Mouse (Mus musculus) ES-Bruce4 (cell line): Measurements from ENCODE around the gene Cfb.

ENCODE experiments used
- EP300 ChIP-seq: IDR thresholded peaks from 2 replicates; pipeline ENCODE4 v1.6.1; 2011; ENCODE audit warnings: low read depth, low read length; ENCODE audit not compliant: insufficient read depth
- POLR2A ChIP-seq: IDR thresholded peaks from one replicate; pipeline ENCODE4 v1.8.1; 2011; ENCODE audit warnings: low read length; ENCODE audit not compliant: insufficient read depth

DNA sequence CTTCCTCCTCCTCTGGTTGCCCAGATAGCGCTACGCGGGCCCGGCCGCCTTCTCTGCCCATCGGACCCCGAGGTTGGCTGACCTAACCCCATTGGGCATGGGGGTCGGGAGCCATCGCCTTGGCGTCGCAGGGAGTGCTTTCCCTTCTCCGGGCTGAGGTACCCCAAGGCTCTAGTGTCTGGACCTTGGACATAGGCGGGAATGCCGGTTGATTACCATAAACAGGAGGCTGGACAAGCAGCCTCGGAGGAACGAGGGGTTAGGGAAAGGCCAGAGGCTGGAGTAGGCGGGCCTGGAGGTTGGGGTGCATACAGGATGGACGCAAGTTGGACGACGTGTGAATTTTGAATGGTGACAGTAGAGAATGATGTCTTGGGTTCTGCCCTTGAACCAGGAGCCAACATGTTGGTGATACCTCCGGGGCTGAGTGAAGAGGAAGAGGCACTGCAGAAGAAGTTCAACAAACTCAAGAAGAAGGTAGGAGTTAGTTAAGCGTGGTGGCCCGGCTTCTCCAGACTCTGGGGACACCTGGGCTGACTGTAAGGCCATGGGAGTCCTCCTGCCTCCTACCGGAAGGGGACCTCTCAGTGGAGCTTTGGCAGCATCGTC is 11.7 kb downstream of the Cfb start:
- no peak for TF ChIP-seq POLR2A
- TF ChIP-seq EP300, result no peak
